Mouse (Mus musculus) MEL (cell line): ENCODE results near the gene Pter. TPM values are rescaled to one million over a fixed set of nuclear protein-coding genes. Genes with fewer than 3 reads are reported as not detected.

ENCODE experiments used
- DNase-seq: peaks from one replicate; pipeline ENCODE4 v3.0.0; 2011; ENCODE audit warnings: low read depth, low spot score
- H3K27ac ChIP-seq: 2 replicates; pipeline ENCODE4 v1.5.1; 2012; ENCODE audit warnings: low read depth, mild to moderate bottlenecking, control low read depth, low read length, moderate library complexity; ENCODE audit not compliant: control insufficient read depth
- H3K27me3 ChIP-seq, 2 experiments: fragments of 150-350 bp in 1 of 2; sonication (generic) in 1 of 2; 2 replicates each; pipeline ENCODE4 v1.6.1; 2012; ENCODE audit warnings: low read length in 2 of 2, mild to moderate bottlenecking in 2 of 2, improper control_type of control experiment in 1 of 2, moderate library complexity in 1 of 2; ENCODE audit not compliant: insufficient read depth in 2 of 2, control insufficient read depth in 1 of 2
- H3K36me3 ChIP-seq, 2 experiments: 2 replicates each; pipeline ENCODE4 v1.6.1; 2012 to 2014; ENCODE audit warnings: low read length in 2 of 2, improper control_type of control experiment in 1 of 2, inconsistent platforms in 1 of 2, mild to moderate bottlenecking in 1 of 2; ENCODE audit not compliant: insufficient read depth in 2 of 2, control insufficient read depth in 1 of 2
- H3K4me1 ChIP-seq, 2 experiments: fragments of 150-350 bp in 1 of 2; sonication (generic) in 1 of 2; 2 replicates each; pipeline ENCODE4 v1.6.1; 2012; ENCODE audit warnings: low read length in 2 of 2, improper control_type of control experiment in 1 of 2, mild to moderate bottlenecking in 1 of 2; ENCODE audit not compliant: insufficient read depth in 2 of 2, control insufficient read depth in 1 of 2
- H3K4me3 ChIP-seq, 2 experiments: fragments of 150-350 bp in 1 of 2; sonication (generic) in 1 of 2; 2 replicates each; pipeline ENCODE4 v1.5.1; 2012; ENCODE audit warnings: low read depth in 2 of 2, low read length in 2 of 2, mild to moderate bottlenecking in 2 of 2, moderate library complexity in 2 of 2, control low read depth in 1 of 2, improper control_type of control experiment in 1 of 2; ENCODE audit not compliant: control insufficient read depth in 1 of 2, insufficient read depth in 1 of 2
- H3K79me2 ChIP-seq: 2 replicates; pipeline ENCODE4 v1.6.1; 2012; ENCODE audit warnings: mild to moderate bottlenecking, low read length, moderate library complexity; ENCODE audit not compliant: control insufficient read depth, poor library complexity, insufficient read depth
- H3K9ac ChIP-seq: 2 replicates; pipeline ENCODE4 v1.6.1; 2012; ENCODE audit warnings: low read depth, mild to moderate bottlenecking, control low read depth, low read length, moderate library complexity; ENCODE audit not compliant: control insufficient read depth, poor library complexity, severe bottlenecking
- H3K9me3 ChIP-seq: fragments of 150-350 bp; sonication (generic); replicated peaks from 2 replicates; pipeline ENCODE4 v1.6.1; 2012; ENCODE audit warnings: mild to moderate bottlenecking, low read length, improper control_type of control experiment, moderate library complexity; ENCODE audit not compliant: insufficient read depth
- CHD1 ChIP-seq: IDR thresholded peaks from 2 replicates; pipeline ENCODE4 v1.6.1; 2012; ENCODE audit warnings: low read depth, mild to moderate bottlenecking, inconsistent platforms, low read length, improper control_type of control experiment
- CHD2 ChIP-seq: IDR thresholded peaks from 2 replicates; pipeline ENCODE4 v1.6.1; 2011; ENCODE audit warnings: low read length, improper control_type of control experiment
- E2F4 ChIP-seq: IDR thresholded peaks from 2 replicates; pipeline ENCODE4 v1.6.1; 2011; ENCODE audit warnings: low read depth, low read length, improper control_type of control experiment, borderline replicate concordance
- ELF1 ChIP-seq: IDR thresholded peaks from 2 replicates; pipeline ENCODE4 v1.6.1; 2014; ENCODE audit warnings: low read depth, mild to moderate bottlenecking, inconsistent platforms, low read length, improper control_type of control experiment, moderate library complexity
- ETS1 ChIP-seq: IDR thresholded peaks from 2 replicates; pipeline ENCODE4 v1.6.1; 2012; ENCODE audit warnings: low read depth, mild to moderate bottlenecking, inconsistent platforms, low read length, improper control_type of control experiment, moderate library complexity
- GATA1 ChIP-seq: IDR thresholded peaks from 2 replicates; pipeline ENCODE4 v1.6.1; 2011; ENCODE audit warnings: low read depth, low read length, improper control_type of control experiment
- HCFC1 ChIP-seq: IDR thresholded peaks from 2 replicates; pipeline ENCODE4 v1.6.1; 2012; ENCODE audit warnings: low read depth, mild to moderate bottlenecking, inconsistent platforms, low read length, improper control_type of control experiment, moderate library complexity
- MXI1 ChIP-seq: IDR thresholded peaks from 2 replicates; pipeline ENCODE4 v1.6.1; 2011; ENCODE audit warnings: mild to moderate bottlenecking, low read depth, low read length, improper control_type of control experiment
- POLR2AphosphoS2 ChIP-seq: IDR thresholded peaks from 2 replicates; pipeline ENCODE4 v1.6.1; 2011; ENCODE audit warnings: low read length, improper control_type of control experiment
- RAD21 ChIP-seq: IDR thresholded peaks from 2 replicates; pipeline ENCODE4 v1.6.1; 2011; ENCODE audit warnings: mild to moderate bottlenecking, low read depth, low read length, improper control_type of control experiment
- USF2 ChIP-seq, 2 experiments: IDR thresholded peaks; 2 replicates each; pipeline ENCODE4 v1.6.1; 2011 to 2012; ENCODE audit warnings: improper control_type of control experiment in 2 of 2, low read length in 2 of 2, borderline replicate concordance in 1 of 2, inconsistent platforms in 1 of 2, low read depth in 1 of 2, mild to moderate bottlenecking in 1 of 2; ENCODE audit not compliant: insufficient read depth in 1 of 2
- ZC3H11A ChIP-seq: IDR thresholded peaks from 2 replicates; pipeline ENCODE4 v1.6.1; 2012; ENCODE audit warnings: low read depth, mild to moderate bottlenecking, inconsistent platforms, low read length, improper control_type of control experiment
- ZKSCAN1 ChIP-seq: IDR thresholded peaks from 2 replicates; pipeline ENCODE4 v1.6.1; 2012; ENCODE audit warnings: low read depth, mild to moderate bottlenecking, inconsistent platforms, low read length, improper control_type of control experiment, moderate library complexity
- ZMIZ1 ChIP-seq: IDR thresholded peaks from 2 replicates; pipeline ENCODE4 v1.6.1; 2012; ENCODE audit warnings: low read depth, mild to moderate bottlenecking, inconsistent platforms, low read length, improper control_type of control experiment, moderate library complexity
- polyA plus RNA-seq, 2 experiments: library from polyadenylated mRNA; stranded (reverse) in 1 of 2; unstranded in 1 of 2; fragments of >175 nt in 1 of 2; fragments of >200 nt in 1 of 2; gene quantifications; 2 replicates each; pipeline versions ENCODE4 v1.2.1 to v1.2.4; 2012; ENCODE audit warnings: low replicate concordance in 2 of 2, low read depth in 1 of 2; ENCODE audit not compliant: insufficient read length in 2 of 2, insufficient read depth in 1 of 2, missing spikeins in 1 of 2
- total RNA-seq: library from RNA; depleted of rRNA; stranded (reverse); fragments of 300-350 nt; gene quantifications from 2 replicates; pipeline ENCODE4 v1.2.3, GENCODE M21; 2012

Gene Pter
- total and polyA plus RNA-seq, 3 experiments = 19.4 to 19.6 TPM; not detected in 1

DNA sequence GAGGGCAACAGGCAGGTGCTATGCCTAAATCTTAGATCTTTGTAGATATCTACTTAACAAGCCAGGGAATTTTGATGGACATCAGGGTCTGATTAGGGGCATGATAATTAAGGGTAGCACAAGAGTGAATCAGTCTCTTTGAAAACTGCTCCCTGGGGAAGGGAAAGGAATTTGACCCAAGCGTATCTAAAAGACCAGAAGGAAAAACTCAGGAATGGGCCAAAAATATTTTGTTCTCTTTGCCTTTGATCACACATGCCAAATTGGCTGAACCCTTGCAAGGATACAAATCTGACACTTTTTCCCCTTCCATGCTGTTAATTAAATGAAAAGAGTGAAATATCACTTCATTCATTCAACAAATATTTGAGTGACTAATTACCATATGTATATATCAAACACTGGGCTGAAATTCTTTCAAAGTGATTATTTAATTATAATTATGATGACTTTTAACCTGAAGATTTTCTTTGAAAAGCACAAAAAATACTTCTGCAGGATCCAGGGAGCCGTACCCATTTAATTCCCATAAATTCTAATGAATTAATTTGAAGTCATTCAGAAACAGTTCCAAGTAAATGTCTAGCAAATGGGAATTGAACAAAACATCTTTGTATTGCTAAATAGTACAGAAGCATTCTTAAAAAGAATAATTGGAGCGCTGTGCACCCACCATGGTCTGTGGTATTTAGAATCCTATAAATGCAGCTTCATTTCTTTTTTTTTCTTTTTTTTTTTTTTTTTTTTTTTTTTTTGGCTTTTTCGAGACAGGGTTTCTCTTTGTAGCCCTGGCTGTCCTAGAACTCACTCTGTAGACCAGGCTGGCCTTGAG, 61.3 kb downstream of the Pter start:
- H3K9ac ChIP-seq = no peak overlapping the region
- no peaks in the 10 kb centered on the region; a peak in 2 of 4 replicates for H3K36me3 ChIP-seq
- no peak for DNase-seq
- H3K4me3 ChIP-seq = no peak overlapping the region
- H3K27ac ChIP-seq = no peak overlapping the region
- H3K79me2 ChIP-seq = no peaks in the 10 kb centered on the region
- H3K9me3 ChIP-seq = no peaks in the 10 kb centered on the region
- no peaks in the 10 kb centered on the region for H3K27me3 ChIP-seq
- H3K4me1 ChIP-seq = no peaks in the 10 kb centered on the region
- TF ChIP-seq USF2 (IDR thresholded peaks at IDR 0.05; ENCODE audit: borderline replicate concordance in 1 of 2, insufficient read depth in 1 of 2, low read depth in 1 of 2, low read length in 2 of 2) (no peak), ZC3H11A (no peak), ETS1 (no peak), MXI1 (no peak), POLR2AphosphoS2 (no peak), E2F4 (no peak), CHD1 (no peak), GATA1 (no peak), RAD21 (no peak)
- TF ChIP-seq, all 39 proteins: peak for 0

DNA sequence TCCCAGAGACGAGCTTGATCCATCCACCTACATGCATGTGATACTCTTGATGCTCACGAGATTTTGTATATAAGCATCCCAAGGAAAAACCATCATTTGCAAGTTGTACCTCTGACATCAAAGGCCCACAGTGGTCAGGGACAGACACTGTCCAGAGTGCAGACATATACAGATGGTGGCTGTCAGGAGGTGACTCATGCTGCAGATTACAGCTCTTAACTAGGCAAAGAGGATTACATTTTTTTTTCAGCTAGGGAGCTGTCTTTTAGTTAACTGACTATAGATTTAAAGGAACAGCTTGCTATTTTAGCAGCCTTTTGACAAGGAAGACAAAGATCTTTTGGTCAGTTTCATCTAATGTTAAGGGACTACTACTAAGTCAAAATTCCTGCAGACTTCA, 76.2 kb downstream of the Pter start:
- TF ChIP-seq CHD2 (no peak), ELF1 (no peak), ZKSCAN1 (no peak), HCFC1 (no peak), CHD1 (no peak), ZMIZ1 (no peak)
- TF ChIP-seq, all 39 proteins: peak for 0
- Histone ChIP-seq H3K9me3 (no peaks in the 10 kb centered on the region), H3K9ac (no peak overlapping the region), H3K4me1 (no peaks in the 10 kb centered on the region), H3K27ac (no peak overlapping the region), H3K36me3 (no peaks in the 10 kb centered on the region), H3K4me3 (no peak overlapping the region), H3K79me2 (no peaks in the 10 kb centered on the region), H3K27me3 (no peaks in the 10 kb centered on the region)
- DNase-seq = no peak

DNA sequence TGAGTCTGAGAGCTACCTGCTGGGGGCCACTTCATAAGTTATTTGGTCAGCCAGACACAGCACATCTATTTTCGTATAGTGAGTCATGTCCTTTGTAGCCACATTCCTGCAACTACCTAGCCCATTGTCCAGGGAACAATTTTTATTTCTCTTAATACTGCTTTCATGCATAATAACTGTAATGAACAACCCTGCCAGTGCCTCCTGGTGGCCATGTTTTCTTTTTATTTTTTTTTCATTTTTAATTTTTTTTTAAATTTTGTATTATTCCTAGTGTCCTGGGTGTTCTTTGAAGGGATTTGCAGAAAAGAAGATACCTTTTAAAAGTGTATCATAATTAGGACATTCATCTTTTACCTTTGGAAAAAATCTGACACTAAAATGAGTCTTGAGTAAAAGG, 84.6 kb downstream of the Pter start:
- TF ChIP-seq E2F4 = no peak
- TF ChIP-seq, all 39 proteins: peak for 0
- no peaks in the 10 kb centered on the region for H3K4me1 ChIP-seq
- no peaks in the 10 kb centered on the region for H3K9me3 ChIP-seq
- H3K4me3 ChIP-seq = no peak overlapping the region
- no peaks in the 10 kb centered on the region for H3K36me3 ChIP-seq
- no peaks in the 10 kb centered on the region for H3K27me3 ChIP-seq
- no peak for DNase-seq
- H3K27ac ChIP-seq = no peak overlapping the region
- no peaks in the 10 kb centered on the region for H3K79me2 ChIP-seq
- H3K9ac ChIP-seq = no peak overlapping the region
